Mouse (Mus musculus) gastrocnemius, postnatal 14 days (tissue): Measurements from ENCODE around the gene Lrp6. TPM values are rescaled to one million over a fixed set of nuclear protein-coding genes. Genes with fewer than 3 reads are reported as not detected.

ENCODE experiments used
- DNase-seq: peaks from one replicate; pipeline ENCODE4 v3.0.0; 2021; ENCODE audit warnings: mixed read lengths
- intact Hi-C: fragments of 180-260 bp; cut with DNase I; formaldehyde crosslinking; loops from one replicate; pipeline ENCODE4 v1.15.1; 2025; ENCODE audit warnings: low total_unique reads
- total RNA-seq, 2 experiments: library from RNA; stranded (reverse); gene quantifications; 2 replicates each; pipeline ENCODE4 v1.2.3; 2021

Lrp6 gene
- total RNA-seq, 2 experiments from 2014 or later: 40.9 to 41.9 TPM

DNA sequence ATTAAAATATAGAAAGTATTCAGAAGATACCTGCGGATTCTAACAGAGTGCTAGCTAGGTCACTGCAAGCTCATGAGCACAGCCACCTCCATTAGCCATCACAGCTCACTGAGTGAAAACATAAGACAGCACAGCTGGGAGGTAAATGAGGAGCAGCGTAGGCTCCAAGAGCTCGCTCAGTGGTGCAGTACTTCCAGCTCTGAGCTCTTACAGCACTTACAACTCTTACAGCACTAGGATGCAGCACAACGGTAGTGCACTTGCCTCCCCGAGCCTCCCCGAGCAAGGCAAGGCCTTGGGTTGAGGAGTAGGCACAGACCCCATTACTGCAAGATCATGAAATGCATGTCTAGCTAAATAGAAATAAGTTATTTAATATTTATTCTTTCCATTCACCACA is 26.6 kb downstream of the Lrp6 start:
- no peak for DNase-seq
- intact Hi-C loops: no loop called here

DNA sequence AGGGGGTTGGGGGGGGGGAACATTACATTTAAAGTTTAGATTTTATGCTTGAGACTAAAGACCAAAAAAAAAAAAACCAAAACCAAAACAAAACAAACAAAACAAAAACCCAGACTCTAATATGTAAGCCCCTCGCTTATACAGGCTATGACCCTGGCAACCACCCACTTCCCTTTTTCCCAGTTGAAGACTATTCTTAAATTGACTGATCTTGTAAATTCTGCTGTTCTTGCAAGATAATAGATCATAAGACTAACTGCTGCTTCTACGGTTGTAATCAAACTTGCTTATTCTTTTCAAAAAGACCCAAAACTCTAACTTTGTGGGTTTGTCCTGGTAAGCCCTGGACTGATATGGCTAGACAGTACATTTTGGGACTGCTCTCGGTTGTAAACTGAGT is 27.3 kb downstream of the Lrp6 start:
- intact Hi-C loops: no loop called here
- DNase-seq: no peak

DNA sequence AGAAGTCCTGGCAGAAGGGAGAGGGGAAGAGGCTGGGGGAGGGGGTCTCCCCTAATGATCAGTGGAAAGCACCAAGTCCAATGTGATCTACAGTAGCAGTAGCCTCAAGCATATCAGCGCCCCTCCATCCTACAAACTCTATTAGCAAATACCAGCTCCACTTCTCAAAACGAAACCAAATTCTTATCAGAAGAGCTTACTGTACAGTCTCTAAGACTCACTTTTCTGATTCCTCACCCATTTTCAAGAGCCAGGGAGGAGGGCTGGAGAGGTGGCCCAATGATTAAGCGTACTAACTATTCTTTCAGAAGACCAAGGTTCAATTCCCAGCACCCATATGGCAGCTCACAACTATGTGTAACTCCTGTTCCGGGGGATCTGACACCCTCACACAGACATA is 28.0 kb downstream of the Lrp6 start:
- DNase-seq: no peak
- intact Hi-C loops: no loop called here

DNA sequence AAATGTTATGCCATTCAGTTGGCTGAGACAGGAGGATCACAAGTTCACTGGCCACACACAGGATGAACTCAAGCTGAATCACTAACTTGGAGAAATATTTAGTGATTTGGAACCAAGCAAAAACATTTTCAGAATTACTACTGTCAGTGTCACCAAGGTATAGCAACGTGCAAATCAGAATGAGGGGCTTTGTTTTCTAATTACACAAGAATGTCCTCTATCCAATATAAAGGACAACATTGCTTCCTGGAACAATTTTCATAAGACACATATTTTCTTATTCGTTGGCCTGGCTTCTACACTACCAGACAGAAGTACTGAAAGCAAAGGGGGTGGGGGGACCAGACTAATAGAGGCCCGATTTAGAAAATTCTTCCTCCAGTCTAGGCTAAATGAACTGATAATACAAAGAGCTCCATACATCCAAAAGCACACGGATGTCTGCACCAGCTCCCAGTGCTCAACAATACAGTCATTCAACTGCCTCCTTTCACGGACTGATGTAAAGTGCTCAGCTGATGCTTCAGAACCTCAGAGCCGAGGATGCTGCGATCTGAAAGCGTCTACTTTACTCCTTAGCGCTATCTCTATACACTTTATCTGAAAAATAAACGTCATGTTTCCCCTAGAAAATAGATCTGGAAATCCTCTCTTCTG is 29.2 kb downstream of the Lrp6 start:
- intact Hi-C loops: no loop called here
- no peak for DNase-seq

DNA sequence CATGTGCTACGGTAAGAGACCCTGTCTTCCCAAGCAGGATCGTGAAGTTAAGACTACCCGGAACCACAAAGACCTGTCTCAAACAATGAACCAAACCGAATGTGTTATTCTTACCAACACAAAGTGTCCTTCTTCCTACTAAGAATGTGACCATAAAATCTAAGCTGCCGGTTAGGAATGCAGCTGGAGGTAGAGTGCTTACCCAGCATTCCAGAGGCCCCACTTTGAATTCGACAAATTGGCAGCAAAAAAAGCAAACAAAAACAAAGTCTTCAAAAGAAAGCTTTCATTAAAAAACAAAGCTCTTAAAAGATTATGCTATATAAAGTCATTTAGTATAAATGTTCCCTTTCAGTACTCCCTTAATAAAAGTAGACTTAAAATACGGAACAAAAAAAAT is 31.6 kb downstream of the Lrp6 start:
- no peak for DNase-seq
- intact Hi-C loops: no loop called here

DNA sequence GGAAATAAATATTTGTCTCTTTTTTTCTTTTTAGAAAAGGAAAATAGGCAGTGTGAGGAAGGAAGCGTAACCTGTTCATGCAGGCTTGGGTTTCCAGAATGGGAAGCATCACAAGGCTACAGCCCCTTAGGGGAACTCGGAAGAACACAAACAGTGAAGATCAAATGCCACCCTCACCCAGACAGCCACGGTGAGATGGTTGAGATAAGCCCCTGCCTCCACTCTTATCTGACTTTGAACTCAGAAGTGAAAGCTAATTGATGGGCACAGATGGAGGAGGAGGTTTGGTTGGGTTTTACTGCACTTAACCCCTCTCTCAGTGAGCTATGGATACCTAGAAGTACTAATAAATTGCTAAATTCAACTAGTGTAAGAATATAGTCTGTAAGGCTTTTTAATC is 33.7 kb downstream of the Lrp6 start:
- intact Hi-C loops: no loop called here

DNA sequence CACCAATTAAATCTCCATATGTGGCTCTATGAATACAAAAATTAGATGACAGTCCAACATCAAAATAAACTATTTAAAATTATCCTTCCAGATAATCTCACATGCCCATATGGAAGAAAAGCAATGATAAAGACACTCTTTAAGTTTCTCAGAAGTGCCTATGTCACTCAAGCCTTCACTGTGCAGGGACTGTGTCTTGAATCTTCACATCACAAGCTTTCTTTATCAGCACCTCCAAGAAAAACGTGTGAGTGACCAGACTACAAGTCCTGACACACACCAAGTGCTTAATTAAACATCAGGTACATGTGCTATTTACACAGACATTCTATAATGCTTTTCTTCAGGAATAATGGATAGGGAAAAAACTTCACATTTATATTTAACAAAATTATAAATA is 34.8 kb downstream of the Lrp6 start:
- intact Hi-C loops: no loop called here
- DNase-seq: no peak

More for the DNA sequence above, 33.7 kb downstream of the Lrp6 start:
- no peak for DNase-seq

DNA sequence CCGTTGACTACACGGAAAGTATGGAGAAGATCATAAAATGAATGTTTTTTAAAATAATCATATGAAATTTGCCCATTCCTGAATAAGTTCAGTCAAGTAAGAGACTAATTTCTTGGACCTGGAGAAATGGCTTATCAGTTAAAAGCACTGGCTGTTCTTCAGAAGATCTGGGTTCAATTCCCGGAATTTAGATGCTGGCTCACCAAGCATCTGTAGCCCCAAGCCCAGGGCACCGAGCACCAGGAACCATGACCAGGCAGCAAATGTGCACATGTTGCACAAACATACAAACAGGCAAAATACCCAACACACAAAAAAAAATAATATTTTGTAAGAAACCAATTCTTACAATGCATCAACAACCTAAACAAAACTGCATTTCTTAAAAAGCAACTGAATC is 37.4 kb downstream of the Lrp6 start:
- intact Hi-C loops: no loop called here
- no peak for DNase-seq

DNA sequence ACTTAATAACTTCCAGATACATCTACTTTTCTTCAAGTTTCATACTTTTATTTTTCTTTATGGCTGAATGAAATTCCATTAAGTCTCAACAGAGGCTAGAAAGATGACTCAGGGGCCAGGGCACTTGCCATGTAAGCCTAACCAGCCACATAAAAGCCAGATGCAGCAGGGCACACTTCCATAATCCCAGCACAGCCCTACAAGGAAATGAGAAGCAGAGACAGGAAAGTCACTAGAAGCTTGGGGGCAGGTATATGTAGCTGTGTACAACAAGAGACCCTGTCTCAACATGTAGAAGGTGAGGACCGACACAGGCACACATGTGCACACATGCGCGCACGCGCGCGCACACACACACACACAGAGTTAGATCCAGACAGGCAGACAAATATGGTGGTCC is 38.4 kb downstream of the Lrp6 start:
- DNase-seq: peak; percentile 24
- intact Hi-C loops: no loop called here

DNA sequence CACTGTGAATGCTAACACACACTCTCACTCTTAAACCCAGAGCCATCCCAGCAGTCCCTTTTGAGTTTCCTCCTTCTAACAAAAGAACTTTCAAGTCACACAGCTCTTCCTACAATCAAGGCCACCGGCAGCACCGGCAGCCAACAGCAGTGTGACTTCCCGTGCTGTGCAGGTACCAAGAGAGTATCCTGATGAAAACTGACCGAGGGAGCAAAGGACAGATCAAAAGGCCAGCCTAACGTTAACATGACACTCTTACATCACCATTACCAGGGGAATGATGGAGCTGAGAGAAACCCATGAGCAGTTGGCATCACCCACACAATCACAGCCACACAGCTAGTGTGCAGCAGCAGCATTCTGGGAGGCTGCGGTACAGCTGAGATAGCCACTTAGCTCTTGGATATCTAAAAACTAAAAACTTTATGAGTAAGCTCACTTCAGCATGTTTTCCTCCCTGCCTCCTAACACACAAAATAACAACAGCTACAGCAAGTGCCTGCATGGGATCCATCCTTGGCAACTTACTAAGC is 39.1 kb downstream of the Lrp6 start:
- DNase-seq: no peak
- intact Hi-C loops: no loop called here

DNA sequence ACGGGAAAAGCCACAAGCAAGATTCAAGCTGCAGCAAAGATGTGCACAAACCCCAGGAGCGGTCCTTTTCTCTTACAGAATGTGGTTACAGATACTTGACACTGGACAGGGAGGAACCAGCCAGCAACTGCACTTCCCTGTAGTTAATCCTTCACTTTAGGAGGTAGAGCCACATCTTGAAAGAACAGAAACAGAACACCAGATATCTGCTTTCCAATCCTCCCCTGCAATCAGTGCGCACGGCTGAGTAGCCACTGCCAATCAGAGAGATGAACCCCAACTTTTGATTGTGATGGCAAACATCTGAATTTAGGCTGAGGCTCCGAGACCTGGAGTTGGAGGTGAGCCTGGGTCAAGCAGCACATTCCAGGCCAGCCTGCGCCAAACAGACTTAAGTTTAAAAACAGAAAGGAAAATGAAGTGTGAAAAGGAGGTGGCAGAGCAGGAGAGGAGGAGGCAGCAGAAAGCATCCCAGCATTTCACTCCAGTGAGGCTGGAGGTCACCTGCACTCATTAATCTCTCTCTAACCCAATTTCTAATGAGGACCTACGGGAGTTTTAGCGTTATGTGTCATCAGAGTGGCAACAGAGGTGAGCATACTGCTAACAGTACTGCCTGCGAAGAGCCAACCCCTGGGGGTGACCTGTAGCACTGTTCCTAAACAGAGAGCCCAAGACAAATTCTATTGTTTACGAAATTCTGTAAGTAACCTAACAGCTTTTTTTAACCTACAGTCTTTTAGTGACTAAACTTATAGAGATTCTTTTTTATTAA is 39.8 kb downstream of the Lrp6 start:
- intact Hi-C loops: no loop called here
- DNase-seq: no peak

DNA sequence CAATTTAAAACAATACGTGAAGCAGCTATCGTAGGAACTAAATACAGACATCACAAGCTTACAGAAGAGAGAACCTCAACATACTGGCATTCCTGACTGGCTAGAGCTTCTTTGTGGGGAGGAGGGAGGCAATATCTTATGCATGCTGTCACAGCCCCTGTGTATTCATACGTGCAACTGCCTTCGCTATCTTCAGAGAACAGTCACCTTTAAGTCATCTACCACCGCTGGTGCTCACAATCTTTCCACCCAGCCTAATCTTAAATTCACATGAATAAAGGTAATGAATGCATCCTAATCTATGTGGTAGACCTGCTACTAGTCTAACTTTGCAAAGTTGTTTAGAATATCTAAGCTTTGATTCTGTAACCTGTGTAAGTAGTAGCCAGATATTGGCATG is 40.5 kb downstream of the Lrp6 start:
- DNase-seq: no peak
- intact Hi-C loops: no loop called here

DNA sequence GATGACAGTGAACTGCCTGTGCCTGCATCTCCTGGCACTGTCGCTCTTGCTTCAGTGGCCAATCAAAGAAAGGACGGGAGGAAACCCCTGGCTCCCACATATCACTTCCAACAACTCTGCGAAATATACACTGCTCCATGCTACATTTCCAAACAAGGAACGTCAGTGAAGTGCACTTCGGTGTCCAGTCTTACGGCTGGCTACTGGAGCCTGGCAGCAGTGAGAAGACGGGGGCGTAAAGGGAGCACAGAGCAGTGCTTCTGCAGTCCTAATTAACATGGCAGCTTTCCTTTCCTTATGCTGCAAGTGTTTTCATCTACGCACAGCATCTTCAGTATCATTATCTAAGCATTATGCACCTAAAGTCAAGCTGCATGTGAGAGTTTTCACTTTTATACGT is 45.4 kb downstream of the Lrp6 start:
- intact Hi-C loops: no loop called here
- no peak for DNase-seq

DNA sequence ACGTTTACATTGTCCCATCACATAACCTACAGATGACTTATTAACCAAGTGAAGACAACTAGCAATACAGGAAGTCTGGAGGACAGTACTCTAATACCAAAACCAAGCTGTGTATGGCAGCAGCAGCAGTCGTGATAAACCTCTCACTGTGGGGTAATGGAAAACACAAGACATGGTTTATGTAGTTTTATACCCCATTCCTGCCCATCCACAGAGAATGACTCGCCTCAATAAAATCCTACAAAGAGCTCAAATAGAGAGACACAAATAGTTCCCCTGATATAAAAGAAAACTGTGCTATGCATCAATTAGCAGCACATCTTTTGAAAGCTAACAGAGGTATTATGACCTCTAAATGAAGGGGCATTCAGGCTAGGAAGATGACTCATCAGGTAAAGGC is 45.9 kb downstream of the Lrp6 start:
- no peak for DNase-seq
- intact Hi-C loops: no loop called here

DNA sequence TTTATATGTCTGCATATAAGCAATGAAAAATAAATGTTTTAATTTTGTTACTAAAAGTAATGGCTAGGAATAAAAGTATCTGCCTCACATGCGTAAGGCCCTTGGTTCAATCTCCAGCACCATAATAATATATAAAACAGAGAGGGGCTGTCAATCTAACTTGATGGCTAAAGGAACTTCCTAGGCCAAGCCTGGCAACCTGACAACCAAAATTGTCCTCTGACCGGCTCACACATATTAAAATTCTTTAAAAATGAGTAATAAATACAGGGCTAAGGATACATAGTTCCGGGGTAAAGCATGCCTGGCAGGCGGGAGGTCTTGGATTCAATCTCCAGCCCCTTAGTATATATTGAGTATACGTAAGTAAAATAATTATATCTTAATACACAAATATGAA is 48.3 kb downstream of the Lrp6 start:
- DNase-seq: no peak
- intact Hi-C loops: no loop called here

DNA sequence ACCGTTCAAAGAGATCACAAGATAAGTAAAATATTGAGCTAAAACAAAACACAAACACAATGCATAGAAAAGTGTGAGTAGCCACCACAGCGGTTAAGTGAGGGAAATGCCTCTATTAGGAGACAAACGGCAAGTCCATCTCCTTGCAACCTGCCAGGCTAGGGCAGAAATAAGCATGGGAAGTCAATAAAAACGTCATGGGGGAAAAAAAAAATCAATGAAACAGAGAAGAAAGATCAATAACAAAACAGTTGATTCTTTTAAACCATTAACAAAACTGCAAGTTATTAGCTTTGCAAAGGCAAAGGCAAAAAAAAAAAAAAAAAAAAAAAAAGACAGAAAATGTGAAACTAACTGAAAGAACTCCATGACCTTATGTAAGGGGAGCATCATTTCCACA is 49.6 kb downstream of the Lrp6 start:
- intact Hi-C loops: no loop called here

DNA sequence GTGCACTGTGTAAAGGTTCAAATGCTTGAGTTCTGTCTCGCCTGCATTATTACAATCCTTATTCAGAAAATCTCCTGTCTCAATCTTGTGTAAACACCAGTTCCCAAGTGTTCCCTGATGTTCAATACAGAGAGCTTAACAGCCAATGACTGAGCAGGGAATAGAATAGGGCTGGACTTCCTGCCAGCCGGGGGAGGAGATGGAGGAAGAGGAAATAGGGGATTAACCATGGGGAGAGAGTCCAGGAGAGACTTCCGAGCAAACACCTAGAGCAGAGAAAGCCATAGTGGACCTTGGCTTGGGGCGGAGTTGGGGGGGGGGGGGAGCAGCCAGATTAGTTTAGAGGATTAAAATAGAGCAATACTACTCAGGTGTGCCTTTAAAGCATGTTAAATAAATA is 51.3 kb downstream of the Lrp6 start:
- DNase-seq: no peak
- intact Hi-C loops: no loop called here

More for the DNA sequence above, 49.6 kb downstream of the Lrp6 start:
- no peak for DNase-seq

DNA sequence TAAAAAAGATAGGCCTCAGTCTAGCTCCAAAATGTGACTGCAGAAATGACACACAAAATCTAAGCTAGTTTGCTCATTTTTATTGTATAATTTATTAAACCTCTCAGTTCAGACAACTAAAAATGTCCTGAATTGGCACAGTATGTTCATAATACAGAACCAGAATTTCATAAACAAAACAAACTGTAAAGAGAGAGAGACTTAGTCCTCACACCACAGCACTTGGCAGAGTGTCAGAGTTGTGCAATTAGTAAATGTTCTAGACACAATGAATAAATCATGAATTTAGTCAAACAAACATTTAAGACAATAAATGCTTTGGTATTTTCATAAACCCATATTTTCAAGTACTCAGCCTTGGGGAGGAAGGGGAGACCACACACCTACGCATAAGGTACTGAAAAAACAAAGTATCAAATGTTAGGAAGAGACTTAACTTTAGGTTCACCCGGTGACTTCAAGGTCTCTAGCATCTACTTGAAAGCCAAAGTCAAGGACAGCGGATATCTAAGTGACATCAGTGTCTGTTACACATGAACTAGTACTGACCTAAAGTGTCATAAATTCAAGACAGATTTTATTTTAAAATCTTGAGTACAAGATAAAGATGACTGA is 52.8 kb downstream of the Lrp6 start:
- no peak for DNase-seq
- intact Hi-C loops: no loop called here

DNA sequence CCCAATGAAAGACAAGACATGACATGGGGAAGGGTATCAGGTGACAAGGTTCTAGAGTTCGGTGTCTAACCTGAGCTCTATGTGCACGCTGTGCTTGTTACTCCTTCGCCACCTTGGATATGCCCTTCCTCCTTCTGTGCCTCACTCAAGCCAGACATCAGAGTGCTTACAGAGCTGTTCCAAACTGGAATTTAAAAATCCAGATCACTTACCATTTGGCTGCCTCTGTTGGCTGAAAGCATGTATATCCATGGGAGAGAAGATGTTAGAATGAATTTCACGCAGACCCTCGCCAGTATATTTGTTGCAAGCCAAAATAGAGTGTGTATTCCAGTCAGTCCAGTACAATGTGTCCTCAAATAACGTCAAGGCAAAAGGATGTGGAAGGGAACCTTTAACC is 53.8 kb downstream of the Lrp6 start:
- DNase-seq: peak; percentile 17
- intact Hi-C loops: no loop called here

DNA sequence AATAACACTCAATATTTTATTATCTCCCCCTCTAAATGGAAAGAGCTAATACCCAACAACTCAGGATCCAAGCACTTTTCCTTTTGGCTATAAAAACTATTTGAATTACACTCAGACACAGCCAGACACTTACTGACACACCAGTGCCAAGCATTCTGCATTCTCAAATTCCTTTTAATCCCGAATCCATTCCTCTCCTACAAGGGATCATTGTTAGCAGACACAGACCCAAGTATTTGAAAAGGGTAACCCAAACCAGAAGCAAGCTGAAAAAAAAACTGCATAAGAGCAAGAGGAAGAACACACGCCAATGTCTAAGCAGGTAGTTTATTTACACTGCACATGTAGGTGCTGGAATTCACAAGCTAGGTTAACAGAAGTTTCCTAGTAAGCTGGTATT is 54.3 kb downstream of the Lrp6 start:
- DNase-seq: no peak
- intact Hi-C loops: no loop called here

DNA sequence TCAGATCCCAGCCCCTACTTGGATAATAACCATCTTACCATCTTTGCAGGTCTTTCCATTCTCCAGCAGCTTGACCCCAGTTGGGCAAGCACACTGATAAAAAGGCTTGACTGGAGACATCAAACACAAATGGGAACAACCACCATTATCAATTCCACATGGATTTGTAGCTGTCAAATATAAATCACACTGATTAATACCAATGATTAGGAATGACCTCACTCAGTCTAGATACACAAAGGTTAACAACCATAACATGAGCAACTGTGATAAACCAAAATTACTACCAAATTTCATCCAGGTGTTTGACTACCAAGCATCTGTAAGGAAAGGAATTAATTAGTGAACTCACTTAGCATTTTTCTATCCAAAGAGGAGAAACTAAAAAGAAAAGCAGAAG is 55.6 kb downstream of the Lrp6 start:
- intact Hi-C loops: no loop called here
- DNase-seq: no peak
